Mouse (Mus musculus) embryonic facial prominence, embryonic 11.5 days (tissue): ENCODE measurements at regions not wholly inside any gene's neighbourhood (a gene's known extent, or its start where the extent isn't known, plus 50 kb on each side); places are given as distances from the start of the nearest gene placed in this dataset.
A peak's percentile ranks its signal among the peaks of the same experiment; 100 is the strongest.

Experiments
- ATAC-seq: fragments of 200-750 bp; cut with Nextera tagmentation; replicated peaks from 2 replicates; pipeline ENCODE4 v1.8.0; 2017; ENCODE audit warnings: low read depth; ENCODE audit not compliant: insufficient number of reproducible peaks, low FRiP score, low TSS enrichment
- DNase-seq: peaks from one replicate; pipeline ENCODE4 v3.0.0-alpha.2; 2015; ENCODE audit warnings: low spot score
- H3K27ac ChIP-seq: fragments of 300-500 bp; sonication (generic); replicated peaks from 2 replicates; pipeline ENCODE4 v1.5.1; 2014; ENCODE audit warnings: mild to moderate bottlenecking, low read depth, low read length, control low read depth
- H3K27me3 ChIP-seq: fragments of 300-500 bp; sonication (generic); 2 replicates; pipeline ENCODE4 v1.6.1; 2014; ENCODE audit warnings: mild to moderate bottlenecking, low read length, moderate library complexity, mixed read lengths; ENCODE audit not compliant: control insufficient read depth, insufficient read depth
- H3K36me3 ChIP-seq: fragments of 300-500 bp; sonication (generic); replicated peaks from 2 replicates; pipeline ENCODE4 v1.6.1; 2014; ENCODE audit warnings: low read depth, mild to moderate bottlenecking, low read length, moderate library complexity, mixed read lengths; ENCODE audit not compliant: control insufficient read depth, insufficient read depth
- H3K4me1 ChIP-seq: fragments of 300-500 bp; sonication (generic); 2 replicates; pipeline ENCODE4 v1.6.1; 2014; ENCODE audit warnings: low read length, mixed read lengths; ENCODE audit not compliant: control insufficient read depth, insufficient read depth
- H3K4me2 ChIP-seq: fragments of 300-500 bp; sonication (generic); 2 replicates; pipeline ENCODE4 v1.6.1; 2014; ENCODE audit warnings: low read depth, mild to moderate bottlenecking, control low read depth, low read length, moderate library complexity
- H3K4me3 ChIP-seq: fragments of 300-500 bp; sonication (generic); 2 replicates; pipeline ENCODE4 v1.5.1; 2014; ENCODE audit warnings: low read depth, low read length, control low read depth
- H3K9ac ChIP-seq: fragments of 300-500 bp; sonication (generic); replicated peaks from 2 replicates; pipeline ENCODE4 v1.6.1; 2014; ENCODE audit warnings: mild to moderate bottlenecking, control low read depth, low read length
- H3K9me3 ChIP-seq: fragments of 300-500 bp; sonication (generic); replicated peaks from 2 replicates; pipeline ENCODE4 v1.6.1; 2016; ENCODE audit warnings: mild to moderate bottlenecking, low read length, inconsistent platforms, mixed read lengths; ENCODE audit not compliant: control insufficient read depth
- WGBS: fragments of 180-500 bp; shearing (Covaris S2); extraction: QIAGEN DNeasy Blood & Tissue Kit; methylation state at CpG from one replicate; pipeline ENCODE4 v1.1.7; 2014; 5-methylcytosine and 5-hydroxymethylcytosine counted together

GRCm38 (mm10) chr1:63365126-63365525, 80.6 kb upstream of the Adam23 start:
- DNase-seq: no peak
- H3K27me3 ChIP-seq: no peaks in the 10 kb centered on the region
- 94% methylated on average over 20 of the region's 20 CpGs for WGBS
- H3K9me3 ChIP-seq: no peaks in the 10 kb centered on the region
- H3K9ac ChIP-seq: no peak overlapping the region
- ATAC-seq: no peak
- no peak overlapping the region for H3K27ac ChIP-seq
- no peaks in the 10 kb centered on the region for H3K36me3 ChIP-seq
- no peak overlapping the region for H3K4me3 ChIP-seq
- H3K4me1 ChIP-seq: no peaks in the 10 kb centered on the region
- H3K4me2 ChIP-seq: no peak overlapping the region

GRCm38 (mm10) chr1:63367697-63368376, 77.9 kb upstream of the Adam23 start:
- no peak overlapping the region for H3K27ac ChIP-seq
- H3K4me3 ChIP-seq: no peak overlapping the region
- no peaks in the 10 kb centered on the region for H3K4me1 ChIP-seq
- H3K36me3 ChIP-seq: no peaks in the 10 kb centered on the region
- ATAC-seq (peak; percentile 82), DNase-seq (peak; percentile 36)
- no peak overlapping the region for H3K4me2 ChIP-seq
- no peaks in the 10 kb centered on the region for H3K27me3 ChIP-seq
- H3K9ac ChIP-seq: no peak overlapping the region
- H3K9me3 ChIP-seq: no peaks in the 10 kb centered on the region
- 53% methylated on average over 5 of the region's 5 CpGs for WGBS

DNA sequence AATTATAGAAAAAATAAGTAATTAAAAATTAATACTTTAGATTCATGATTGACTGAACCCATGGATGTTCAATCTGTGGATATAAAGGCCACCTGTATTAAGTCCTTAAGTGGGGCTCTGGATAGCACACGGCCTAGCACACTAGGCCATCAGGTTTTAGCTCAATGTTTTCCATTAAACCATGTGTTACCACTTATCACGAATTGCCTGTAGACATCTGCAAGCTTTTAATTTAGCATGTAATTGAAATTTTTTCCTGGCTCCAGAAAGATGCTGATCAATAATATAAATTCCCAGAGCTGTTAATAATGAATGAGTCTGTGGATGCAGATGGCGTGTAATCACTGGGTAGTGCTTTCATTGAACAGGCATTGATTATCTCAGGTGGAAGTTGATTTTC, 76.8 kb upstream of the Adam23 start:
- H3K27ac ChIP-seq: no peak overlapping the region
- H3K4me1 ChIP-seq: no peaks in the 10 kb centered on the region
- H3K9ac ChIP-seq: no peak overlapping the region
- 48% methylated on average over 3 of the region's 3 CpGs for WGBS
- DNase-seq (peak; percentile 61), ATAC-seq (no peak)
- H3K4me3 ChIP-seq: no peak overlapping the region
- H3K27me3 ChIP-seq: no peaks in the 10 kb centered on the region
- no peaks in the 10 kb centered on the region for H3K36me3 ChIP-seq
- H3K9me3 ChIP-seq: no peaks in the 10 kb centered on the region
- H3K4me2 ChIP-seq: no peak overlapping the region

GRCm38 (mm10) chr1:63369561-63369960, 76.1 kb upstream of the Adam23 start:
- no peak for DNase-seq

DNA sequence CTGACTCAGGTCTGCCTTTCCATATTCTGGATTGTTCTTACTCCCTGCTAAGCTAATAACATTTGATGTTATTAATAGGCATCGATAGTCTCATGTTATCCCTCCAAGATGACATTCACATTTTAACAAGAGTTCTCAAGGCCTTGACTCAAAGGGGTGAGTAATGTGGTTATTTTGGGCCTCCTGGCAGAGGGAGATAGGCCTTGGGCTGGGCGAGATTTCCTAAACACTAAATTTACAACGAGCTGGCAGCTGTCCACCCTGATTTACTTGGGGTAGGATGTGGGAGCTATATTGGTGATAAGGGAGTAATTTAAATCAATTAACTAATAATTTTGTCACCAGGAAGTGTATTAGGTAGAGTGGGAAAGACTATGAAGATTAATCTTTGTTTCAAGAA, 62.6 kb upstream of the Adam23 start:
- Histone ChIP-seq H3K9me3 (no peaks in the 10 kb centered on the region), H3K4me3 (no peak overlapping the region), H3K9ac (no peak overlapping the region), H3K36me3 (no peaks in the 10 kb centered on the region), H3K4me2 (no peak overlapping the region), H3K4me1 (no peaks in the 10 kb centered on the region; the same call in 1 of the 2 replicates), H3K27me3 (no peaks in the 10 kb centered on the region), H3K27ac (no peak overlapping the region)
- 84% methylated on average over 3 of the region's 3 CpGs for whole genome bisulfite sequencing
- no peak for ATAC-seq
- DNase-seq: no peak

More at GRCm38 (mm10) chr1:63369561-63369960, 76.1 kb upstream of the Adam23 start:
- ATAC-seq: no peak
- no peaks in the 10 kb centered on the region for H3K27me3 ChIP-seq
- no peaks in the 10 kb centered on the region for H3K9me3 ChIP-seq
- no peaks in the 10 kb centered on the region for H3K36me3 ChIP-seq
- no peaks in the 10 kb centered on the region for H3K4me1 ChIP-seq
- no peak overlapping the region for H3K4me3 ChIP-seq
- H3K9ac ChIP-seq: no peak overlapping the region
- H3K4me2 ChIP-seq: no peak overlapping the region
- H3K27ac ChIP-seq: no peak overlapping the region

- no peaks in the 10 kb centered on the region for H3K36me3 ChIP-seq
- H3K9ac ChIP-seq: no peak overlapping the region
- no peak overlapping the region for H3K27ac ChIP-seq
- ATAC-seq (no peak), DNase-seq (peak; percentile 68)
- no peak overlapping the region for H3K4me2 ChIP-seq
- no peaks in the 10 kb centered on the region for H3K9me3 ChIP-seq
- H3K27me3 ChIP-seq: no peaks in the 10 kb centered on the region
- no peaks in the 10 kb centered on the region; the same call in 1 of the 2 replicates for H3K4me1 ChIP-seq
- WGBS: 18% methylated on average over 2 of the region's 2 CpGs
- no peak overlapping the region for H3K4me3 ChIP-seq
These were observed 60.6 kb upstream of the Adam23 start for GRCm38 (mm10) chr1:63385116-63385515.

- WGBS: 75% methylated on average over 3 of the region's 3 CpGs
- ATAC-seq (no peak), DNase-seq (no peak)
- Histone ChIP-seq H3K4me2 (no peak overlapping the region), H3K9ac (no peak overlapping the region), H3K4me3 (no peak overlapping the region), H3K4me1 (no peaks in the 10 kb centered on the region), H3K9me3 (no peaks in the 10 kb centered on the region), H3K27ac (no peak overlapping the region), H3K36me3 (no peaks in the 10 kb centered on the region), H3K27me3 (no peaks in the 10 kb centered on the region)
These were observed 50.3 kb upstream of the Adam23 start for GRCm38 (mm10) chr1:63395427-63395826.
